Mouse (Mus musculus) liver, postnatal 0 days (tissue): ENCODE measurements at regions not wholly inside any gene's neighbourhood (a gene's known extent, or its start where the extent isn't known, plus 50 kb on each side); places are given as distances from the start of the nearest gene placed in this dataset.

Source experiments
- CTCF ChIP-seq: sonication (generic); IDR thresholded peaks from 2 replicates; pipeline ENCODE4 v1.5.1; 2016; ENCODE audit warnings: antibody characterized with exemption, low read depth
- EP300 ChIP-seq: IDR thresholded peaks from 2 replicates; pipeline ENCODE4 v1.6.1; 2016; ENCODE audit warnings: antibody characterized with exemption, low read depth, mild to moderate bottlenecking

DNA sequence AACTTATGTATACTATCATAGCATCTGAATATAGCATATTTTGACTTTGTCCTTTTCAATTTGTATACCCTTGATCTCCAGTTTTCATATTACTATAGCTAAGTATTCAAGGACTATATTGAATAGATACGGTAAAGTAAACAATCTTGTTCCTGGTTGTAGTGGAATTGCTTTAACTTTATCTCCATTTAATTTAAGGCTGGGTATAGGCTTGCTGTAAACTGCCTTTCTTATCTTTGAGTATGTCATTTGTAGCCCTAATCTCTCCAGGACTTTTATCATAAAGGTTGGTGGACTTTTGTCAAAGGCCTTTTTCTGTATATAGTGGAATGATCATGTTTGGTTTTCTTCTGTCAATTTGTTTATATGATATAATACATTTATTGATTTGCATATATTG is 407.8 kb downstream of the Prkd1 start:
- no peak for TF ChIP-seq CTCF
- TF ChIP-seq EP300, result no peak
